Mouse (Mus musculus) lung, adult 2 months (tissue): ENCODE measurements around the gene Gclm.

Source experiments
- CTCF ChIP-seq: fragments of 200-500 bp; IDR thresholded peaks from 2 replicates; pipeline ENCODE4 v1.5.1; 2011; ENCODE audit warnings: mild to moderate bottlenecking, low read length, control low read depth; ENCODE audit not compliant: insufficient read depth
- POLR2A ChIP-seq: fragments of 200-500 bp; IDR thresholded peaks from 2 replicates; pipeline ENCODE4 v1.6.1; 2011; ENCODE audit warnings: low read depth, mild to moderate bottlenecking, control low read depth, low read length, borderline replicate concordance; ENCODE audit errors: extremely low read depth

DNA sequence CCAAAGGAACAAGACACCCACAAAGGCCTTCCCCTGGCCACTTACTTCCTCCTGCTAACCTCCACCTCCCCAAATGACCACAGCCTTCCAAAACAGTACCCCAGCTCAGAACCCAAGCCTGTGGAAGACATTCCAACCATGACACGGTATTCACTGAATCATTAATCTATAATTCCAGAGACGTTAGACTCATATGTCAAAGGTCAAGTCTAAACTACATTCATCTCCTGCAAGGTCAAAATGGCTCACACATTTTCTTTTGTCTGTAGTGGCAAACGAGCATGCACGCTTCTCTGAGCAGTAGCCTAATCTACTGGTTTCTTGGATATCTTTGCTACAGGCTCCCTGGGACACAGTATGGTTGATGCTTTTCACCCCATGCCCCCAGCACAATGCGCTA, 34.9 kb upstream of the Gclm start:
- TF ChIP-seq POLR2A (no peak), CTCF (no peak)
